Mouse (Mus musculus): ENCODE data around the gene Duxf3. TPM values are rescaled to one million over a fixed set of nuclear protein-coding genes. Genes with fewer than 3 reads are reported as not detected.

Gene Duxf3
- total and polyA plus RNA-seq, 3 experiments: 0.17 TPM; not detected in 2

DNA sequence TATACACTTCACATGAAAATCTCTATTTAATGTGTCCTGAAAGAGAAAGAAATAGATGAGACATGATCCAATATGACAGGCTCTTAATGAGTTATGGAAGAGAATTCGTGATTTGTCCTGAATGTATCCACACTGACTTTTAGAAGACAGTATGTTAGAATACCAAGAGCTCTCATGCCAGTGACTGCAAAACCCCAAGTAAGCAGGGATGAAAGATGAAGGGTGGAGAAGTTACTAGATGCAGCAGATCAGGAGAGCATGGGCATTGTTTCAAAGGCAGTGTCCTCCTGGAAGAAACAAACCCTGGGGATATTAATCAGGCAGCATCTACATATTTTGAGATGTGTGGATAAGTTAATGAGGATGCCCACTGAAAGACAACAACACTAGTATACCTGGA, 22.0 kb downstream of the Duxf3 start:
- peaks cover 84% of the 10 kb centered on the region for H3K27me3 ChIP-seq (replicated peaks)
- no peaks in the 10 kb centered on the region for H3K4me1 ChIP-seq (ENCODE audit: control insufficient read depth in 1 of 2, insufficient read depth in 2 of 2)
- H3K4me3 ChIP-seq (replicated peaks in 1 of 3; ENCODE audit: low read depth in 2 of 3, low read length in 2 of 3, poor library complexity in 1 of 3): no peak overlapping the region
- dilution Hi-C loops (cut with MboI; ENCODE audit: extremely low pct_ligation_motif_present, extremely low pct_unique_long_range_greater_than_20kb, low sequenced_read_pairs) (no loop called here), in situ Hi-C loops (cut with MboI; ENCODE audit: low pct_ligation_motif_present, low pct_unique_long_range_greater_than_20kb, low sequenced_read_pairs) (no loop called here)
- H3K27ac ChIP-seq (ENCODE audit: insufficient read depth, low read depth): no peak overlapping the region
- H3K4me2 ChIP-seq (ENCODE audit: insufficient read depth, low read depth, poor library complexity, severe bottlenecking): no peak overlapping the region
- no peaks in the 10 kb centered on the region for H3K36me3 ChIP-seq (replicated peaks in 1 of 2; ENCODE audit: control insufficient read depth in 1 of 2, insufficient read depth in 1 of 2, low read length in 1 of 2)
- no peak for DNase-seq (ENCODE audit: extremely low read depth)
- no peak for TF ChIP-seq JUN (IDR thresholded peaks at IDR 0.05; ENCODE audit: insufficient read depth, low read depth, low read length)
- TF ChIP-seq USF2 (conservative IDR thresholded peaks at IDR 0.05; ENCODE audit: low read depth, low read length): no peak
- no peak for TF ChIP-seq MEF2A (IDR thresholded peaks at IDR 0.05; ENCODE audit: borderline replicate concordance, low read depth, low read length)
- no peak for TF ChIP-seq SIN3A (IDR thresholded peaks at IDR 0.05; ENCODE audit: low read length)
- TF ChIP-seq E2F4 (IDR thresholded peaks at IDR 0.05; ENCODE audit: insufficient replicate concordance, low read depth, low read length): no peak
- TF ChIP-seq CHD1 (IDR thresholded peaks at IDR 0.05; ENCODE audit: low read depth, low read length): no peak
- TF ChIP-seq NELFE (IDR thresholded peaks at IDR 0.05; ENCODE audit: low read depth, low read length): no peak
- H3K9me3 ChIP-seq (replicated peaks; ENCODE audit: low read length): peaks cover 9% of the 10 kb centered on the region
- no peaks in the 10 kb centered on the region for H3K79me2 ChIP-seq (replicated peaks; ENCODE audit: control insufficient read depth, extremely low read depth, insufficient read depth, poor library complexity, severe bottlenecking)
- H3K9ac ChIP-seq (ENCODE audit: insufficient read depth, low read depth): no peak overlapping the region

DNA sequence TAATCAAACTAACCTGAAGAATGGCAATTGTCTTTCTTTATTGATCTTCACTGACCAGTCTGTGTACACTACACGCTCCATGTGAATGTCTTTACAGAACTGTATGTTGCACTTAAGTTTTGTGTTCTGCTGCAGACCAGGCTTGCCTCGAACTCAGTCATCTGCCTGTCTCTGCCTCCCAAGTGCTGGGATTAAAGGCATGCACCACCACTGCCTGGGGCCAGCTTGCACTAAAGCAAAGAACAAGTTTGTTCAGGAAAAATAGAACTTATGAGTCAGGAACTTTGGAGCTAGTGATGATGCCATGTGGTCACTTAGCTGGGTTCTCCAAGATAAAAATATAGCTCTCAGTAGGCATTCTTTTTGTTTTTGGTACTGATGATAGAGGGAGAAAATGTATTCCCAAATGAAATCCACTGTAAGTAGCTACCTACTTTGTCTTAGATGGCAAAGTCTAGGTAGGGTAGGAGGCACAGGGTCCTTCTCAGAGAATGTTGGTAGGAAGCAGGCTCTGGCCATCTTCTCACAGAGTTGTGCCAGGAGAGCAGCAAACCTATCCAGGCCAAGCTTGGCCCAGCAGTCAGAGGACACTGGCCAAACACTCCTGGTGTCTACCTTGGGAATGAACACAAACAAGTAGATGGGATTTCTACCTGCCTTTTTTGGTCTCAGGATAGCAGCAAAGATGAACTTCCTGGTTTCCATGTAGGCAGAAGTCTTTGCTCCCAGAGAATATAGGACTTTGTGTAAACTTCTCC, 22.6 kb downstream of the Duxf3 start:
- no peaks in the 10 kb centered on the region for H3K4me1 ChIP-seq (ENCODE audit: control insufficient read depth in 1 of 2, insufficient read depth in 2 of 2)
- no peak overlapping the region for H3K9ac ChIP-seq (ENCODE audit: insufficient read depth, low read depth)
- no peak for DNase-seq (ENCODE audit: extremely low read depth)
- H3K27ac ChIP-seq (ENCODE audit: insufficient read depth, low read depth): no peak overlapping the region
- in situ Hi-C loops (cut with MboI; ENCODE audit: low pct_ligation_motif_present, low pct_unique_long_range_greater_than_20kb, low sequenced_read_pairs): no loop called here
- peaks cover 78% of the 10 kb centered on the region for H3K27me3 ChIP-seq (replicated peaks)
- TF ChIP-seq NELFE (IDR thresholded peaks at IDR 0.05; ENCODE audit: low read depth, low read length) (no peak), USF1 (IDR thresholded peaks at IDR 0.05; ENCODE audit: low read depth, low read length) (no peak), ZKSCAN1 (IDR thresholded peaks at IDR 0.05; ENCODE audit: borderline replicate concordance, low read depth, low read length) (no peak), POLR2A (IDR thresholded peaks at IDR 0.05; ENCODE audit: low read depth, low read length) (no peak), RAD21 (IDR thresholded peaks at IDR 0.05; ENCODE audit: low read depth, low read length) (no peak), NRF1 (IDR thresholded peaks at IDR 0.05; ENCODE audit: low read depth, low read length) (no peak), GABPA (IDR thresholded peaks at IDR 0.05; ENCODE audit: insufficient replicate concordance, low read depth, low read length) (no peak)
- H3K4me2 ChIP-seq (ENCODE audit: insufficient read depth, low read depth, poor library complexity, severe bottlenecking): no peak overlapping the region
- dilution Hi-C loops (cut with MboI; ENCODE audit: extremely low pct_ligation_motif_present, extremely low pct_unique_long_range_greater_than_20kb, low sequenced_read_pairs): no loop called here
- H3K9me3 ChIP-seq (replicated peaks; ENCODE audit: low read length): peaks cover 9% of the 10 kb centered on the region
- no peaks in the 10 kb centered on the region for H3K36me3 ChIP-seq (replicated peaks in 1 of 2; ENCODE audit: control insufficient read depth in 1 of 2, insufficient read depth in 1 of 2, low read length in 1 of 2)
- no peak overlapping the region for H3K4me3 ChIP-seq (replicated peaks in 1 of 3; ENCODE audit: low read depth in 2 of 3, low read length in 2 of 3, poor library complexity in 1 of 3)
- no peaks in the 10 kb centered on the region for H3K79me2 ChIP-seq (replicated peaks; ENCODE audit: control insufficient read depth, extremely low read depth, insufficient read depth, poor library complexity, severe bottlenecking)
